Comparison of ENCODE assay signal across 11 mouse cellular contexts in the genomic region with DNA sequence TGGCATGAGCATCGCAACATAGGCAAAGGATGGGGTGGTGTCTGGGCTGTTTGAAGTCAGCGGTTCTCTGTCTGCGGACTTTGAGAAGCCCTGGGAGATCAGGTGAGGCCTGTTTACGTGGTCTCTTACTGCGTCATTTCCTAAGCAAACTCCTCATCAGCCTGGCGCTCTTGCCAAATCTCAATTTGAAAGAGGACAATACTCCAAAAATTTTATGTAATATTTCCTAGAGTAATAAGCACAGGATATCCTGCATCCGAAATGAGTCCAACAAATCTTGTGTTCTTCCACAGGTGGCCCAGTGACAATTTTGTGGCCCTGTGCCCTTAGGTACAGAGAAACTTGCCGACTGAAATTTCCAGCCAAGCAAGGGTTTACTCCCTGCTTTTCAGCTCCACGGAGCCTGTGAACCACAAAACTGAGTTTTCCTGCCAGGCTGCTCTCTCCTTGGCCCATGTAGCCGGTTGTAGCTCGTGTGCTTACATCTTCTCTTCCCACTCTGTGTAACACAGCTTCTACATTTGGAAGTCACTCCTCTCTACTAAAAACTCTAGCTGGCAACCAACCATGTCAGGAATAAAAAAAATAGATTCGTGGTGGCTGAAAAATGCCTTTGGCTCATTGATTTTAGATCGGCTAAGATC. TPM values are rescaled to one million over a fixed set of nuclear protein-coding genes. Genes with fewer than 3 reads are reported as not detected.
A peak's percentile ranks its signal among the peaks of the same experiment; 100 is the strongest.
DNase-seq lines count a peak whose midpoint lies in the region; ATAC-seq and TF ChIP-seq lines count a peak whose summit lies in the region.
"Had no signal": no experiment of that assay in that cellular context is flagged by ENCODE, and none has a peak within 500 bp of the region (broad histone marks: within the 10 kb centered on the region; RNA-seq: fewer than 3 reads in every experiment).

No protein-coding gene starts in this region.

- ATAC-seq in kidney, embryonic 15.5 days (replicated peaks; ENCODE audit: low FRiP score): no peak
- no peak for ATAC-seq in kidney, embryonic 14.5 days (ENCODE audit: low FRiP score, low TSS enrichment)
- ATAC-seq in limb, embryonic 13.5 days (ENCODE audit: low FRiP score, low read depth): no peak

- H3K9ac ChIP-seq in kidney, embryonic 15.5 days: no peak overlapping the region
- H3K9ac ChIP-seq in kidney, embryonic 14.5 days (ENCODE audit: low read depth, low read length): no peak overlapping the region
- H3K9ac ChIP-seq in limb, embryonic 13.5 days: no peak overlapping the region

- intact Hi-C loops in gastrocnemius, adult 2 months (cut with DNase I): no loop called here

- DNase-seq in gastrocnemius, adult 2 months: no peak
- no peak for DNase-seq in gastrocnemius, adult 18-20 months (ENCODE audit: low spot score)
- peak; percentile 52 for DNase-seq in brain, adult 2 months (ENCODE audit: low read depth, low spot score)
- no peak for DNase-seq in T-cell, adult 2 months (ENCODE audit: low spot score)
- DNase-seq in left cerebral cortex, adult 8-10 months (ENCODE audit: low spot score in 2 of 2): no peak
- DNase-seq: cerebellum, postnatal 14 days had no signal

- 74% methylated on average over 13 of the region's 13 CpGs for whole genome bisulfite sequencing in kidney, embryonic 15.5 days
- 79% methylated on average over 13 of the region's 13 CpGs for WGBS in kidney, embryonic 14.5 days
- WGBS in limb, embryonic 13.5 days: 75% methylated on average over 13 of the region's 13 CpGs

- H3K4me3 ChIP-seq in gastrocnemius, adult 2 months: peak overlapping the region; percentile 47
- H3K4me3 ChIP-seq in kidney, embryonic 15.5 days (replicated peaks): no peak overlapping the region
- H3K4me3 ChIP-seq in kidney, embryonic 14.5 days (ENCODE audit: low read length): no peak overlapping the region
- no peak overlapping the region for H3K4me3 ChIP-seq in limb, embryonic 13.5 days
- H3K4me3 ChIP-seq: erythroblast, embryonic 14.5 days had no signal

- H3K4me1 ChIP-seq in kidney, embryonic 15.5 days: 0 out of 2 replicates have a peak, but pooled peaks cover 7% of the 10 kb centered on the region
- no peaks in the 10 kb centered on the region for H3K4me1 ChIP-seq in kidney, embryonic 14.5 days (ENCODE audit: control insufficient read depth, insufficient read depth, low read length)
- H3K4me1 ChIP-seq in limb, embryonic 13.5 days: peaks cover 13% of the 10 kb centered on the region; the same call in 1 of the 2 replicates

- H3K36me3 ChIP-seq in kidney, embryonic 15.5 days: no peaks in the 10 kb centered on the region
- no peaks in the 10 kb centered on the region for H3K36me3 ChIP-seq in kidney, embryonic 14.5 days (ENCODE audit: control insufficient read depth, insufficient read depth, low read length)
- H3K36me3 ChIP-seq in limb, embryonic 13.5 days: no peaks in the 10 kb centered on the region

- TF ChIP-seq CTCF in gastrocnemius, adult 2 months (IDR thresholded peaks at IDR 0.05): no peak

- 0 out of 2 replicates have a peak overlapping the region, but pooled peaks have one; percentile 30 for H3K4me2 ChIP-seq in kidney, embryonic 15.5 days
- H3K4me2 ChIP-seq in kidney, embryonic 14.5 days (replicated peaks; ENCODE audit: low read depth, low read length): no peak overlapping the region
- 0 out of 2 replicates have a peak overlapping the region, but pooled peaks have one; percentile 3 for H3K4me2 ChIP-seq in limb, embryonic 13.5 days (replicated peaks)

- H3K27ac ChIP-seq in gastrocnemius, adult 2 months: peak overlapping the region; percentile 70
- no peak overlapping the region for H3K27ac ChIP-seq in kidney, embryonic 15.5 days
- no peak overlapping the region for H3K27ac ChIP-seq in kidney, embryonic 14.5 days (ENCODE audit: low read depth, low read length)
- 0 out of 2 replicates have a peak overlapping the region, but pooled peaks have one; percentile 28 for H3K27ac ChIP-seq in limb, embryonic 13.5 days

- no peaks in the 10 kb centered on the region for H3K9me3 ChIP-seq in kidney, embryonic 15.5 days (replicated peaks)
- H3K9me3 ChIP-seq in kidney, embryonic 14.5 days (ENCODE audit: control insufficient read depth, low read length): no peaks in the 10 kb centered on the region
- no peaks in the 10 kb centered on the region for H3K9me3 ChIP-seq in limb, embryonic 13.5 days

- no peaks in the 10 kb centered on the region for H3K27me3 ChIP-seq in kidney, embryonic 15.5 days
- H3K27me3 ChIP-seq in kidney, embryonic 14.5 days (ENCODE audit: control insufficient read depth, insufficient read depth, low read length): no peaks in the 10 kb centered on the region
- H3K27me3 ChIP-seq in limb, embryonic 13.5 days: no peaks in the 10 kb centered on the region

RNA-seq across cellular contexts. Expression of a gene that starts 57.1 kb away (rescaled TPM):
- total RNA-seq in gastrocnemius, adult 2 months (2021): under 1 TPM; 0.13 to 0.14 TPM
- total RNA-seq in gastrocnemius, adult 18-20 months (2021): under 1 TPM in 1 of 2 experiments, not detected in 1; 0.17 TPM
- 0.57 and 0.85 TPM in 2 replicates for polyA plus RNA-seq in kidney, embryonic 15.5 days (2015; fragmentation: Nextera tagmentation; extraction: Ambion mirVana)
- 0.43 and 0.45 TPM in 2 replicates for polyA plus RNA-seq in kidney, embryonic 14.5 days (2014; fragmentation: Nextera tagmentation; extraction: Ambion mirVana)
- 0.38 and 0.83 TPM in 2 replicates for polyA plus RNA-seq in limb, embryonic 13.5 days (2015; fragmentation: Nextera tagmentation; extraction: Ambion mirVana)
- 10 to 100 TPM; 13.7 to 16.2 (median 14.6) TPM for total RNA-seq in left cerebral cortex, adult 8-10 months (2022)
- total RNA-seq: hematopoietic stem cell, adult 5-6 weeks had no signal
- polyA plus RNA-seq: erythroblast, embryonic 14.5 days had no signal

Comparison
In these comparisons a context has a peak if more than half of its experiments do, and no peak if none do; other contexts are left out.
1. H3K27ac ChIP-seq: peak in gastrocnemius, adult 2 months (single experiment) and limb, embryonic 13.5 days (single experiment); none in kidney, embryonic 15.5 days (single experiment) and kidney, embryonic 14.5 days (single experiment).
2. RNA of a gene that starts 57.1 kb away (total RNA-seq): 13.7 to 16.2 TPM in left cerebral cortex, adult 8-10 months; 0.17 TPM in gastrocnemius, adult 18-20 months and 0.13 to 0.14 TPM in gastrocnemius, adult 2 months; every median in the first group is over 10 times any median in the second.